Mouse (Mus musculus) right cerebral cortex, adult 18-20 months (tissue): ENCODE results near the gene Rnf24.

Experiments
- DNase-seq: peaks from one replicate; pipeline ENCODE4 v3.0.0; 2022; ENCODE audit warnings: mixed read lengths

Gene Rnf24

DNA sequence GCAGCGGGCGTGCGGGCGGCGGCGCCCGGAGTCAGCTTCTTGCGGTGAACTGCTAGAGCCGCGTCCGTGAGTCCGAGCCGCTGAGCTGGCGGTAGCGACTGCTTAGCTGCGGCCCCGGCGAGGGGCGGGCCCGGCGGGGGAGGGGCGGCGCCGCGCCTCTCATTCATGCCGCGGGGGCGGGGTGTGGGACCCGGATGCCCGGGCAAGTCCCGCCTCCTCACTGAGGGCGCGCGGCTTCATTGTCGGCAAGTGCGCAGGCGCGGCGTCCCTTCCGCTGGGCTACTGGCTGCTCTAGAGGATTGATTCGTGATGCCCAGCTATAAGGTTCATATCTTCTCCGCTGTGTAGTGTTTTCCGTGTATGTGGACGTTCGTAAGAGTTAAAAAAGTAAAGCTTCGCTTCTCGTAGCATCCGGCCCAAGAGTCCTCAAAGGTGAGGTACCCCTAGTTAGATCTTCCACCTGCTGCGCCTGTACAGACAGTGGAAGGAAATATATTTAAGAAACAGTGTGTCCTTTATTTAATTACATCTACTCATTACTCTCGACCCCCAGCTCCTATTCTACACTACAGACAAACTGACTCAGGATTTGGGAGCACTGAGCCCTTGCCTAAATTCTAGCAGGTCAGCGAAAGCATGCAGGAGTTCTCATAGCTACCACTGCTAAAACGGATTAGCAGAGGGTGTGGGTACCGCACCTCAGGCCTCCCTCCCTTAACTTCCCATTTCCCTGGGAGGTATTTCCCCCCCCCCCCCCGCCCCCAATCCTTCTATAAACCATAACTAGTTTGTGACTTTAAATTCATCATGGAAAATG, at the start of gene Rnf24:
Rnf24 (minus strand) TSS at position 146 of the 817 bp plus-strand sequence.
- peak; percentile 98 for DNase-seq

- DNase-seq, result no peak
Observed at GRCm38 (mm10) chr2:131401794-131402495, 49.3 kb upstream of the Rnf24 start.

- no peak for DNase-seq
Observed at GRCm38 (mm10) chr2:131400846-131401245, 48.2 kb upstream of the Rnf24 start.

DNA sequence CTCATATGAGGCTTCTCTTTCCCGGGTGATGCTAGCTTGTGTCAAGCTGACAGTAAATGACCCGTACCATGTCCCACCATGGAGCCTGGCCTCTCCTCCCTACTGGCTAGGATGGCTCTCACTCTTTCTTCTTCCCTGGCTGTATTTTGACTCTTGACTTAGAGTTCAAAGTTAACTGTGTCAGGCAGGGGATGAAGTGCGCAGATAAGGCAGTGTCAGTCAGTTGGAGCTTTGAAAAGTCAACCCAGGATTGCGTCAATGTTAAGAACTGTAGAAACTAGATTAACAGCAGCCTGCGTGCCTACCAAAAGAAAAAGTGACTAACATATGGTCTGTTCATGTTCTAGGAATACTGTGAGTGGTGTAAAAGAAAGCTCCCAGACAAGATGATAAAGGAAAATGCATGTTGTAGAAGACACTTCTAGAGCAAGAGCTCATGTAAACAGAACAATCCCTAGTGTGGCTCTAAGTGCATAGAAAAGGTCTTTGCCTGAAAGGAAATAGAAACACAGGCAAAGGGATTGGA, 44.7 kb upstream of the Rnf24 start:
- no peak for DNase-seq

DNA sequence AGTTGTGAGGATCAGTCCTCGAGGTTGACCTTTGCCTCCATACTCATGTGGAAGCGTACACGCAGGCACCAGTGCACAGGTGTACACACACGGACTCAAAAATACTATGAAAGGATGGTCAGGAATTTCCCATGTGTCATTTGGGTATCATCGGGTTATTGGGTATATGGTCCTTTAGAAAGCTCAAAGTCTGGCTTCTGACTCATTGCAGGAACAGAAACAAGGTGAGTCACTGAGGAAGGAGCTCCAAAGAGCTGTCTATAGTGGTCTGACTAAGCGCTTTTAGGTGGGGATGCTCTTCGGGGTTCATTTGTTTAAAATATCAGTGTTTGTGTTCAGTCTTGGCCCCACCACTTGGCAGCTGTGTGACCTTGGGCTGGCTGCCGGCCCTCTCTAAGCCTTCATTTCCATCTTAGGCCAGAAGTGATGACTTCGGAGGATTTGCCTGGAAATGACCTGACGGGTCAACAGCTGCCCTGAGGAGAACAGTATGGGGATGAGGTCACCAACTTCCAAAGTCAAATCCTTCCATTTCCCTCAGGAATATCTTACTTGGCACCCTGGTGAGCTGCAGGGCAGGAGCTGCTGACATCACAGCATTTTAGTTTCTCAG, 33.8 kb upstream of the Rnf24 start:
- no peak for DNase-seq

- DNase-seq, result peak; percentile 71
Observed at GRCm38 (mm10) chr2:131385176-131385575, 32.5 kb upstream of the Rnf24 start.

DNA sequence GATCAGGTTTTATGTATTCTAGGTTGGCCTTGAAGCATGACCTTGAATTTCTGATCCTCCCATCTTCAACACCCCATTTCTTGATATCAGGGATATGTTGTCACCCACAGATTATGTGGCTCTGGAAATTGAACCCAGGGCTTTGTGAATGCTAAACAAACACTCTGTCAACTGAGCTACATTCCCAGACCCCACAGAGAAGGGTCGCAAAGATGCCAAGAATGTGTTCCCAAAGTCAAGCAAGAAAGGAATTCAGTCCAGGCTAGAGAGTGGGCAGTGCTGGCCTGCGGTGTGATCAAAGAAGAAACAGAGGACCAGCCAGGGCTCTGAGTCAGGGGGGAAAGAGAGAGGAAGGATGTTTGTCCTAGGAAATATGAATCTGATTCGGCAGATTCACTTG, 26.8 kb upstream of the Rnf24 start:
- no peak for DNase-seq

DNA sequence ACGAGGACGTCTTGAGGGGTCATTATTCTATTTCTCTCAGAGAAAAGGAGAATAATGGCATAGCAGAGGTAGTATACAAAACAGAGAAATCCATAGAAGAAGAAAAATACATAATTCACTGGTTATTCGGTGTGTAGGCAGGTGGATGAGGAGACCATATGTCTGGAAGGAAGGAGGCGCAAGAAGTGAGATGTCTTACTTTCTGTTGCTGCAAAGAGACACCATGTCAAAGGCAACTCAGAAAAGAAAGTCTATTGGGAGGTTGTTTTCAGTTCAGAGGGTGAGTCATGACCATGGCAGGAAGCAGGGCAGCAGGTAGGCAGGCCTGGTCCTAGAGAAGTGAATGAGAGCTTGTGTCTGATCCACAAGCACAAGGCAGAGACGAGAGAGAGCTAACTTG, 26.2 kb upstream of the Rnf24 start:
- DNase-seq, result peak; percentile 39

GRCm38 (mm10) chr2:131377055-131377454, 24.4 kb upstream of the Rnf24 start:
- DNase-seq, result peak; percentile 78

GRCm38 (mm10) chr2:131373656-131374055, 21.0 kb upstream of the Rnf24 start:
- DNase-seq, result no peak

- no peak for DNase-seq
Observed at GRCm38 (mm10) chr2:131372276-131372877, 19.7 kb upstream of the Rnf24 start.

GRCm38 (mm10) chr2:131371811-131372210, 19.1 kb upstream of the Rnf24 start:
- no peak for DNase-seq

- DNase-seq, result no peak
Observed at GRCm38 (mm10) chr2:131370828-131371227, 18.1 kb upstream of the Rnf24 start.

DNA sequence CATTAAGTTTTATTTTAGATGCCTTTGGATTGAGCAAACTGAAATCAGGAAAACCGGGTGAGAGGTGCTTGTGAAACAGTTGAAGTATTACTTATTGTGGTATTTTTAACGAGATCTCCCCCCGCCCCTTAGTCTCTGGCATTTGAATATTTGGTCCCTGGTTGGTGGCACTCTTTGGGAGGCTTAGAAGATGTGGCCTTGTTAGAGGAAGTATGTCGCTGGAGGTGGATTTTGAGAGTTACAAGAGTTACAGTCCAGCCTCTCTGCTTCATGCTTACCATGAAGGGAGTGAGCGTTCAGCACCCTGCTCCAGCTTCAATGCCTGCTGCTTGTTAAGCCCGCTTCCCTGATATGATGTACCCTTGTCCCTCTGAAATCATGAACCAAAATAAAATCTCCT, 12.0 kb upstream of the Rnf24 start:
- no peak for DNase-seq

- DNase-seq, result no peak
Observed at GRCm38 (mm10) chr2:131358481-131358880, 5.8 kb upstream of the Rnf24 start.

DNA sequence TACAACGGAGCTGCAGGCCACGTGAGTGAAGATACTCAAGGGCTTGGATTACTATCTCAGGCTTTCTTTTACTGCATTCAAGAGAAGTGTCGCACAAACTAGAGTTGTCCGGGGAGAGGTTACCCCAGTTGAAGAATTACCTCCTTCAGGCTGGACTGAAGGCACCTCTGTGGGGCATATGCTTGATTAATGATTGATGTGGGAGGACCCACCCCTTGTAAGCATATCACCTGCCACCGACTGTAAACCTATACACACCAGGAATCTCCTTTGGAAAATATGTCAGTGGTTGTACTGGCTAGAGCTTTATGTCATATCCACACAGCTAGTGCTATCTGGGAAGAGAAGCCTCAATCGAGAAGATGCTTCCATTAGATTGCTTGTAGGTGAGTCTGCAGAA, 1.4 kb upstream of the Rnf24 start:
- no peak for DNase-seq

GRCm38 (mm10) chr2:131353564-131353915, 848 bp upstream of the Rnf24 start:
- no peak for DNase-seq

DNA sequence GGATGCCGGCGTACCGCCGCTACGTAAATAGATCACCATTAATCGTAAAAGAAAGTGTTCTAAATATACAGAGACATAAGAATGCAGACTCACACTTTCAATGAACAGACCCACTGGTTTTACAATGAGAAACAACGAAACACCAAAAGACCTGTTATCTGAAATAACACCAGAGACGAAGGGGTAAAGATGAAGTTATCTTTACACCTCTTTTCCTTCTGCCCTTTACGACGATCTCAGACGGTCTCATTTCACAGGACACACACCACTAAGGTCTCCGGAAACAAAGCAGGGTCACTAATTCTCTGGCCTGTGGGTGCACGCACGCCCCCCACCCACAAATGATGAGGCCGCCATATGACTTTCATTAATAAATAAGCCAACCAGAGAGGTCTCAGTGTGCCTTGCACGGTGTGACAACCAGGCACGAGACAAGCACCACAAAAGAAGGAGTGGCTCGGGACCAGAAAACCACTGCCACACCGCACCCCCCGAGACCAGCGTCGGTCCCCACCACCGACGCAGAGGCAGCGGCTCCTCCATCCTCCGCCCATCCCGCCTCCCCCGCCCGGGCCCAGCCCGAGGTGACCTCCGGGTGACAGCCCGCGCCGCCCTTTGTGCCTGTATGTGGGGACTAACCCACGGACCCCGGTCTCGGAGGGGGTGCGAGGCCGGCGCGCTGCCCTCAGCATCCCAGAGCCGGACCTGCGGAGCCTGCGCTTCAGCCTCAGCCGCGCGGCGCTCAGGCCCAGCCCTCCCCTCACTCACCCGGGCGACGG, 535 bp downstream of the Rnf24 start:
- DNase-seq, result no peak

DNA sequence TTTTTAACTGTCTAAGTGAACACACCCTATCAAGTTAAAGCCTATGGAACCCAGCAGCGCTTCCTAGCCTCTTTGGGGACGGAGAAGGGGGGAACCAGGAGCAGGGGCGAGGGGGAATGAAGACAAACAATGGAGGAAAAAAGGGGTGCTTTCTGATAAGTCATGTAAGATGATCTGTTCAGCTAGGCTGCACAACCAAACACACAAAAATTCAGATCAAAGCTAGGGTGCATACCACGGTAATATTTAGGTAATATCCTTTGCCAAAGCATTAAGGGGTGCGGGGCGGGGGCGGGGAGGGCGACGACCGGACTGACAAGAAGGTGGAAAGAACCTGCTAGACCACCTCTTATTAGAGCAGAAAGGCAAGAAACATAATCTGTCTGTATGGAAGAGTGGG, 1.2 kb downstream of the Rnf24 start:
- no peak for DNase-seq

- no peak for DNase-seq
Observed at GRCm38 (mm10) chr2:131350301-131350700, 2.4 kb downstream of the Rnf24 start.

DNA sequence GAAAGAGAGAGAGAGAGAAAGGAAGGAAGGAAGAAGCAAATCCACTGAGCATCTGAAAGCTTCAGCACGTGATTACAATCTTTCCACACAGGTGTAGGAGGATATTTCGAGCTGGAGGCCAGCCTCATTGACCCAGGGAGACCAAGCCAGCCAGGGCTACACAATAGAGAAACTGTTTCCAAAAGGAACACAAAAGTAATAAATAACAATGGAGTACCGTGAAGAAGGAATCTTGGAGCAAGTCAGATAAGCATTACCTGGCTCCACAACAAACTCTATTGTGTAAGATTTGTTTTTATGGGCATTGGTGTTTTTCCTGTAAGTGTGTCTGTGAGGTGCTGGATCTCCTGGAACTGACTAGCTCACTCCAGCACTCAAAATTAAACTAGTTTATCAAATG, 7.1 kb downstream of the Rnf24 start:
- DNase-seq, result no peak

DNA sequence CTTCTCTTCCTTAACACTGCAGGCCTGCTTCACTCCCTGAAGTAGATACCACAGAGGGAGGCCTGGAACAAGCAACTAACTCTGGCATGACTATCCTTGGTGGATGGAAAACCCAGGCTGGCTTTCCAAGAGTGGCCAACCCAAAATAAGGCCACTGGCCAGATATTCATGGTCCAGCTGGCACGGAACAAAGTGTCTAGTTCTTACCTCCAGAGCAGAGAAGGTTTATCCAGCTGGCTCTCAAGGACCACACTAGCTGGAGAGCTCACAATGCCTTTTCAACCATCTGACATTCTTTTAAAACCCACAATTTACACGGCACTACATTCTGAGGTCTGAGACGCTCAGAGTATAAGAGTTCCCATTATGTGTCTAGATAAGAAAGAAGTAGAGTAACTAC, 8.2 kb downstream of the Rnf24 start:
- DNase-seq, result peak; percentile 33

- no peak for DNase-seq
Observed at GRCm38 (mm10) chr2:131337602-131338001, 15.1 kb downstream of the Rnf24 start.
